Mouse (Mus musculus): ENCODE measurements around the gene Kcnd3.

Gene Kcnd3

DNA sequence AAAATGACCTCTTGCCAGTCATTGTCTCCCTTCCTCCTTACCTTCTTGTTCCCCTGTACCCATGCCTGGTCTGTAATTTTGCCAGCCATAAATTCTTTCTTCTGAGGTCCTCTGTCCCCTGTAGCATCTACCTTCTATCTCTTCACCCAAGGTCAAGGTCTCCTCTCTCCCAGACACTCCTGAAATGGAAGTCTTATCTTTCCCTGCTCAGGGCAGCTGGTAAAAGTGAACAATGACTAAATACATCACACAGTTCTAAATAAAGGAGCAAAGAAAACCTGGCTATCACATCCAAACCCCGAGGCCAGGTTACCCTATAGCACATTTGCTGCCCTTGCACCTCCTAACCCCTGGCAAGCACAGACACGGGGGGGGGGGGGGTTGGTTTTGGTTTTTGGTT lies 208.4 kb downstream of the Kcnd3 start:
- DNase-seq (ENCODE audit: low read depth, low spot score) = no peak

DNA sequence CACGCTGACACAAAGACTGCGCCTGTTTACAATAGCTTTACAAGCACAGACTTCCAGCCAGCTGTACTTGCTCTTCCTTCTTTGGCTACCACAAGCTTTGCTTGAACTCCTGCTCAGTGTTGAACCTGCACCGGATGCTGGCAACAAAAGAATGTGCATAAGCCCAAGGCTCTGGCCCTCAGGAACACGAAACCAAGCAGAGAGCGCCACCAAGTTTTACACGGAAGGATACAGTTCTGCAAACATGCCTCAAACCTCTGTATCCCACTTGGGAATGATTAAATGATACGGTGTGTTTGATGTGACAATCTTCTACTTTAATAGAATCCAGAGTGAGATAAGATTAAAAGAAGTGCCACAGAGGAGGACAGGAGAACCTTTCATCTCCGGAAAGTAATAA lies 210.9 kb downstream of the Kcnd3 start:
- DNase-seq (ENCODE audit: low read depth, low spot score) = no peak

DNA sequence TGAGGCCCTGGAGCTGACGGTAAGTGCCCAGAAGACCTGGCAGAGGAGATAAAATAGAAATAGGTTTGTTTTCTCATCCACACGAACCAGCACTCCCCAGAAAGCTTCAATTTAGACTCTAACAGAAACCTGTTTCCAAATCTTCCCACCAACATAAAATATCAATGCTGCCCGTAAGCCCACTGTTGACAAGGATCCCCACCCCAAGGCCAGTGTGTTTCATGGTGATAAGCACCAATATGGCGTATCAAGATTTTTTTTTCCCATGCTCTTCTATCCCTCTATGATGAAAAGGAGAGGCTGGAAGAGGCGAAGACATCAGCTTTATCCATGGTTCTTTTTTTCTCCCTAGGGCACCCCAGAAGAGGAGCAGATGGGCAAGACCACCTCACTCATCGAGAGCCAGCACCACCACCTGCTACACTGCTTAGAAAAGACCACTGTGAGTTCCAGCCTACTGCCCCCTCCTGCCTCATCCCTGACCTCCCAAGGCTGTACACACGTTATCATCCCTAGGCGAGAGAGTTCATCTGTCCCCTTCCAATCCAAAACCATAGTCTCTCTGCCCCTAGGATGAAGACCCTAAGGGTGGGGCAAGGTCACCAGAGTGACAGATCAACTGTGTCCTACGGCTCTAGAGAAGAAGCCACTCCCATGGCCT lies 213.1 kb downstream of the Kcnd3 start:
- no peak for DNase-seq (ENCODE audit: low read depth, low spot score)

DNA sequence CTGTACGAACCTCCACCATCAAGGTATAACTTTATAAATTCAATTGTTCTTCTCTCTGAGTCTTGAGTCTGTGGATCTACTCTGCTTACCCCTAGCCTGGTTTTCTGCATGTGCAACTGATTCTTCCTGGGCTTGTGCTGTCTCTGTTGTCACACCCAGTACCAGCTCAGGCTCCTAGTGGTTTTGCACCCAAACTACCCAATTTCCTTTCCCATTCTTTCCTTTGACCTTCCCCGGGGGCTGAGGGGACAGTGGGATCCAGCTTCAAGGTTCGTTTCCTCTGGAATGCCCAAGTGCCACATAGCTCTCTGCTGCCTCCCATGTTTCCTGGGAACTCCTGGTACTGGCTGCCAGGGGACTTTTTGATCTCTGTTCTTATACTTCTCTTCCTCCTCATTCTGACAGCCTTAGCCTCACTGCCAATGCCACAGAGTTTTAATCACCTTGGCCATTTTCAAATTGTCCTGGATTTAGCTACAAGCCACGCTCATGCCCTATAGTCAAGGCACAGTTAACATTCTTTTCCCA lies 214.9 kb downstream of the Kcnd3 start:
- DNase-seq (ENCODE audit: low read depth, low spot score) = no peak

DNA sequence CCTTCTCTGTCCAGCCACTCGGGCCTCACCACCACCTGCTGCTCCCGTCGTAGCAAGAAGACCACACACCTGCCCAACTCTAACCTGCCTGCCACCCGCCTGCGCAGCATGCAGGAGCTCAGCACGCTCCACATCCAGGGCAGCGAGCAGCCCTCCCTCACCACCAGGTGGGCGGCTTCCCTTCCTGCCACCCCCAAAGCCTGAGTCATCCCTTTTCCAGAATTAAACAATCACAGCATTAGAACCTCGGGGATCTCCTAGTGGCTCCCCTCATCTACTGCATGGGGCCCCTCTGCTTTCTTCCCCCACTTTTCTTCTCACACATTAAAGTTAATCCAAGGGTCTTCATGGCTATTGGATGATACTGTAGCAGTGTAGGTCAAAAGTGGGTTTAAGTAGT lies 216.0 kb downstream of the Kcnd3 start:
- DNase-seq (ENCODE audit: low read depth, low spot score) = no peak

DNA sequence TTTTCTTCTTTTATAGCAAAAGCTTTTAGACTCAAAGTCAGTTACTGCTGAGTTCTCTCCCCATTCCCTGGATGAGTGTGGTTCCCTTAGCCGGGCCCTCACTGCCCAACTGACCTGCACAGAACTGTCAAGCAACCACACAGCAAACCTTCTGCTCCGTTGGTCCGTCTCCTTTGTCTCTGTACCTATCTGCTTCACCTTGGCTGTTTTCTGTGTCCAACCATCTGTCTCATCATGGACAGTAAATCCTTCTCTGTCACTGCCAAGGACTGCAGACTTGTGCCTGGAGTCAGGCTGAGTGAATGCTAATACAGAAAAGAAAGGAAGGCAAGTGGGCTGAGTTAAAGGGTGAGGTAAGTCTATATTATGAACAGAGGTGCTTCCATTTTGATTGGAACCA lies 217.6 kb downstream of the Kcnd3 start:
- no peak for DNase-seq (ENCODE audit: low read depth, low spot score)

DNA sequence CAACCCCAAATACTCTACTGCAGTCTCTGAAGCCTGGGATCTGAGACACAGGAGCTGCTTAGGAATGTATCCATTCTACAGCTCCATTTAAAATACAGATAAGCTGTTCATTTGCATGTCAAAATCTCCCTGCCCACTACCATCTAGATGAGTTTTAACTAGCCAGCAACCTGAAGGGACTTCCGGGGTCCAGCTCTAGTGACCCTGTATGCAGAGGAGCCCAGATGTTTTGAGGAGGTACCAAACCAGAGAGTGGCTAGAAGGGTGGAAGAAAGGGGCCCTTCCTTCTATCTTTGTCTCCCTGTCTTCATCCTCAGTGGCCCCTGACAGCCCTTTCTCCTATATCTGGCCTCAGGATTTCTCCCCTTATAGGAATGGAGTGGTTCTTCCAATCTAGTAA lies 218.7 kb downstream of the Kcnd3 start:
- no peak for DNase-seq (ENCODE audit: low read depth, low spot score)

DNA sequence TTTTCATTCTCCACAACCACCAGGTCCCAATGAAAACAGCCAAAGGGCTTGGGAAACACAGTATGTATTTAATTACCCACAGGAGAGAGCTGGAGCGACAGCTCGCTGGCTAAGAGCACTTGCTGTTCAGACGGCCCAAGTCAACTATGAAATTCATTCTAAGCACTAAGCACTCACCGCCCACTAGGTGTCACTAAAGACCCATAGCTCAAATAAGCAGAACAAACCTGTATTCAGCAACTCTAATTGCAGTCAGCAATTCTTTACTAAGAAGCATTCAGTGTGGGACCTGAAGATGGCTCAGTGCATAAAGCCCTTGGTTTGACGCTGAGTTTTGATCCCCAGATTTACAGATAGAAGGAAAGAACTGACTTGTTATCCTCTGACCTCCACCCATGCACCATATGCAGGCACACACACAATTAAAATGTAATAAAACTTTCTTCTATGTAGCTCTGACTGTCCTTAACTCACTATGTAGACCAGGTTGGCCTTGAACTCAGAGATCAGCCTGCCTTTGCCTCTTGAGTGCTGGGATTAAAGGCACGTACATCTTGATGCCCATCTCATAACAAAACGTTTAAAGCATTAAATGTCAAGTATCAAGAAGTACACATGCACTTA lies 222.6 kb downstream of the Kcnd3 start:
- DNase-seq (ENCODE audit: low read depth, low spot score) = peak; percentile 68

DNA sequence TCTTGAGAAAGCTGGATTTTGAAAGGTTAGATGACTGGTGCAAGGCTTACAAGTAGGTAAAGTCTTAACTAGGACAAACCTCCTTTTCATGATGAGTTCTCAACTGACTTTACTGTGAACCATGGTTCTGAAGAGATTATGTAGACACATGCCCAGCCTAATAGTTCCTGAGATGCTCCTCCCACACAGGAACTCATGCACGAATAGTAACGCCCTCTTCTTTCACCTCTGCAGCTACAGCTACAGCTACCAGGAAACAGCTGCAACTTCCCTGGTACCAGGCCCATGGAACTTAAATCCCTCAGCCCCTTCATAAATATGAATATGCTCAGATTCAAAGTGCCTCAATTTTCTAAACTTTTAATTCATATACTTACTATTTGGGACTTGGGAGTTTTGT lies 223.8 kb downstream of the Kcnd3 start:
- DNase-seq (ENCODE audit: low read depth, low spot score) = no peak

DNA sequence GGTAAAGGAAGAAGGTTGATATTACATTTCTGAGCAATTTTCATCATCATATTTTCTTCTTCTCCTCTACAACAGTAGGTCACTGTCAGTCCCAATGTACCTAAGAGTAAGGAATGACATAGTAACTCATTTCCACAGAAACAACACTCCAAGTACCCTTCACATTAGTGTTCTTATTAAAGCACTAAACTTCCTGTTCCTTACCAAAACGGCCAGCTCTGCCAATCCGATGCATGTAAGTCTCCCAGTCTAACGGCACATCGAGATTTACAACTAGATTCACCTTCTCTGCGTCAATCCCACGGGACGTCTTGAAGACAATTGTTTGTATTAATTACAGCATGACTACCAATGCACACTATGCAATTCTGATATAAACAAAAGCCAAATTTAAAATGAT lies 228.2 kb downstream of the Kcnd3 start:
- DNase-seq (ENCODE audit: low read depth, low spot score) = no peak

- no peak for DNase-seq (ENCODE audit: low read depth, low spot score)
Measured at GRCm38 (mm10) chr3:105686394-105687323, 234.5 kb downstream of the Kcnd3 start.

DNA sequence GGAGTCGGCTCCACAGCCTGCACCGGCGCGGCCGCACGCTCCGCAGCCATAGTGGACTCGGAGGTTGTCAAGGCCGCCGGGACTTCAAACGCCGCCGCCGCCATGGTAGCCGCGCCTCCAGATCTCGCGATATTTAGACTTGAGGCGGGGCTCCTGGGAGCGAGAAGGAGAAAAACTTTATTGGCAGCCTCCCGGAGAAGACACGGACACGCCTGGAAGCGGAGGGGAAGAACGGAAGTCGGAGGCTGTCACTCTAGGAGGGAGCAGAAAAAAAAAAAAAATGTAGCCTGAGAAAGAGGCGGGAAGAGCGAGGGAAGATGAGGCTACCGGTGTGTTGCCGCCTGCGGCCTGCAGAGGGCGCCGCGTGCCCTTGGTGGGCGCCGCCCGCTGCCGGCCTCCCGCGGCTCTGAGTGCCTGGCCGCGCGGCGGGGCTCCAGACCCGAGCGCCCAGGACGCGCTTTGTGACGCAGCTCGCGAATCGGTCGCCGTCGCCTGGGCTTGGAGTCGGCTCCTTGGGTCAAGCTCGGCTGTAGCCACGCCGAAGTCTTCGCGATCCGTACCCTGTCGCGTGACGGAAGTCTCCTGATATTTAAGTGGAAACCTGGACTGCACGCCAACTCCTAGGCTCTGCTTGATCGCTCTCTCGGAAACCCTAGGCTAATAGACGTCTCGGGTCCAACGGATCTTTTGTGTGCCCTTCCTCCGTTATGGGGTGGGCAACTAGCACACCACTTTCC lies 235.4 kb downstream of the Kcnd3 start, which contains the start of gene Ddx20:
Gene Ddx20, minus strand, starts transcription at position 251 of the 737 bp plus-strand sequence.
- DNase-seq (ENCODE audit: low read depth, low spot score) = peak; percentile 93

- DNase-seq (ENCODE audit: low read depth, low spot score) = no peak
Measured at GRCm38 (mm10) chr3:105688536-105688935, 236.4 kb downstream of the Kcnd3 start.

DNA sequence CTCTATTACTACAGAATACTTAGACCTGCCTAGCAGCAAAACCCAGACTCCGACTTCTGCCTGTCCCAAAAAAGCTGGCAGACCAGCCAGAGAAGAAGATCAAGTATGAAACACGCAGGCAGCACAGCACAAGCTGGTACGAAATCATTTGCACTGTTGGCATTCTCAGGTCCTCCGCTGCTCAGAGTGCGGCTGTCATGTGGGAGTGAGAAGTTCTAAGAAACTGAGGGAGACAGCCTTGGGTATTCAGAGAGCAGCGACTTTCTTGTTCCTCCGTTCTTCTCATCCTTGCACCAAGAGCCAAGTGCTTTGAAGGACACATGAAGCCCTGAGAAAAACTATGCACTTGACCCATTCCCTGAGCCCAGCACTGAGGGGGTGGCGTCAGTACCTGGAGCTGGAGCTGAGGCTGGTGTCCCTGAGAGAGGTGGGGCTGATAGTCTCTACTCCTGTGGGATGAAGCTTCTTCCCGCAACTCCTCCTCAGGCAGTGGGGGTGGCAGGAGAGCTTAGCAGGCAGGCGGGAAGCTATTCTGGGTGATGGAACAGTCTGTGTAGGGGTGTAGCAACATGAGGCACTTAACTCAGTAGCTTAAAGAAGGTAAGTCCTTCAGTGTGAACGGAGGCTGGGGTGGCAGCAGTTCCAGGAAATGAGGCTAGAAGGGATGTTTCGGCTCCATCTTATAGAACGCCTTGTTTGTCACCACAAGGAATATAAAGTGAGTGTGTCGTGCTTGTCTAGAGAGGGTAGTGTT lies 241.4 kb downstream of the Kcnd3 start:
- no peak for DNase-seq (ENCODE audit: low read depth, low spot score)

- DNase-seq (ENCODE audit: low read depth, low spot score) = peak; percentile 72
Measured at GRCm38 (mm10) chr3:105695476-105696386, 243.6 kb downstream of the Kcnd3 start.

GRCm38 (mm10) chr3:105696387-105697147 lies 244.4 kb downstream of the Kcnd3 start:
- no peak for DNase-seq (ENCODE audit: low read depth, low spot score)

- no peak for DNase-seq (ENCODE audit: low read depth, low spot score)
Measured at GRCm38 (mm10) chr3:105697148-105697441, 245.0 kb downstream of the Kcnd3 start.

DNA sequence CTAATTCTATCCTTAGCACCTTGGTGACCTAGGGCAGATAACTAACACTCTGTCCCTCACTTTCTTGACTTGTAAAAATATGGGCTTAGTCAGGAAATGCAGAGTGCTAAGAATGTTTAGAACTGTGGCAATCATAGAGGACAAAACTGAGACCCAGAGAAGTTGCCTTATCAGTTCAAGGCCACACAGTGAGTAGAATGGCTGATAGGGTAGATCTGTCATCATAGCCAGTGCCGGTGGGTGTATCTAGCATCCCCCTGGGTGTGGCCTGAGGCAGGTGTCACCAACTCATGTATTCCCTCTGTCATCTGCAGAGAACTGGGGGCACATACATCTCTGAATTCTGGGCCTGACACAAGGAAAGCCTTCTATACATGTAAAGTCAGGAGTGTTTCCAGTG lies 246.2 kb downstream of the Kcnd3 start:
- no peak for DNase-seq (ENCODE audit: low read depth, low spot score)

DNA sequence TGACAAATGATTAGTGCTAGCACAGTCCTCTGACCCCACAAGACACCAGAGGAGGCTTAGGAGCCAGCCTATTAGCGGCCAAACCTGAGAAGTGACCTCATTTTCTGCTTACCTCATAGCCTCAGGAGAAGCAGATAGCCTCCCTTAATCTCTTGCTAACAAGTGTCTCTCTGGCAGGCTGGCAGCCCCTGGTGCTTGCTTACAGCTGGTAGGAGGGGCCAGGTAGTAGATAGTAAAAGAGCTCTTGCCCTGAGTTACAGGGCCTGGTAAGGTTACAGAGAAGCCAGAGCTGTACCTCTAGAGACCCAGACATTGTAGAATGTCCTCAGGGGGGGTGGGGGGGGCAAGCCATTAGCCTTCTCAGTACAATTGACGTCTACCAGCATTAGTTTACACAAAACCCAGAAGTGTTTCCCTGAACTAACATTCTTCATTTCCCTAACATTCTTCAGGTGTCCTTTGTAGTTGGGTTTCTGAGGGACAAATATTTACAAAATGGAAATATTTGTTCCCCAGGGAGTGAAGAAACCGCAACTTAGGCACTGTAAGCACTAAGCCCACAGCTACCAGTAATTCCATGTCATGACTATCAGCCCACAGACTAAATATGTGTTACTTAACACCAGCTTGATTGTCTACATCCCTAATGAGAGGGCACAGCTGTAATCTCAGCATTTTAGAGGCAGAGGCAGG lies 247.3 kb downstream of the Kcnd3 start:
- DNase-seq (ENCODE audit: low read depth, low spot score) = peak; percentile 76

Data from retina, adult 2 months (tissue).